Mouse (Mus musculus) midbrain, embryonic 14.5 days (tissue): Measurements from ENCODE around the gene Aph1c. TPM values are rescaled to one million over a fixed set of nuclear protein-coding genes. Genes with fewer than 3 reads are reported as not detected.
"Not testable (repeated sequence)": the region's sequence is repeated elsewhere in the genome, so short reads cannot be mapped to it uniquely, and the experiment has no call there.

Source experiments
- ATAC-seq: fragments of 200-750 bp; cut with Nextera tagmentation; 2 replicates; pipeline ENCODE4 v1.8.0; 2017; ENCODE audit warnings: moderate number of reproducible peaks, moderate library complexity; ENCODE audit not compliant: low FRiP score, low TSS enrichment
- DNase-seq: peaks from one replicate; pipeline ENCODE4 v3.0.0-alpha.2; 2015
- H3K27ac ChIP-seq: fragments of 300-500 bp; sonication (generic); replicated peaks from 2 replicates; pipeline ENCODE4 v1.5.1; 2014; ENCODE audit warnings: mild to moderate bottlenecking, low read depth, low read length, moderate library complexity
- H3K27me3 ChIP-seq: fragments of 300-500 bp; sonication (generic); 2 replicates; pipeline ENCODE4 v1.6.1; 2014; ENCODE audit warnings: low read length, control low read depth, mixed read lengths; ENCODE audit not compliant: control insufficient read depth, insufficient read depth
- H3K36me3 ChIP-seq: fragments of 300-500 bp; sonication (generic); 2 replicates; pipeline ENCODE4 v1.6.1; 2014; ENCODE audit warnings: low read length, control low read depth; ENCODE audit not compliant: control insufficient read depth, insufficient read depth
- H3K4me1 ChIP-seq: fragments of 300-500 bp; sonication (generic); 2 replicates; pipeline ENCODE4 v1.6.1; 2014; ENCODE audit warnings: mild to moderate bottlenecking, antibody characterized with exemption, low read length, control low read depth; ENCODE audit not compliant: control insufficient read depth, insufficient read depth
- H3K4me2 ChIP-seq: fragments of 300-500 bp; sonication (generic); 2 replicates; pipeline ENCODE4 v1.6.1; 2014; ENCODE audit warnings: mild to moderate bottlenecking, low read length, moderate library complexity
- H3K4me3 ChIP-seq: fragments of 300-500 bp; sonication (generic); replicated peaks from 2 replicates; pipeline ENCODE4 v1.5.1; 2014; ENCODE audit warnings: low read depth, low read length
- H3K9ac ChIP-seq: fragments of 300-500 bp; sonication (generic); replicated peaks from 2 replicates; pipeline ENCODE4 v1.6.1; 2014; ENCODE audit warnings: mild to moderate bottlenecking, low read length, moderate library complexity
- H3K9me3 ChIP-seq: fragments of 300-500 bp; sonication (generic); 2 replicates; pipeline ENCODE4 v1.6.1; 2016; ENCODE audit warnings: low read length, control low read depth, mixed read lengths; ENCODE audit not compliant: control insufficient read depth
- WGBS: fragments of 180-500 bp; shearing (Covaris S2); extraction: QIAGEN DNeasy Blood & Tissue Kit; methylation state at CpG from one replicate; pipeline ENCODE4 v1.1.7; 2014; 5-methylcytosine and 5-hydroxymethylcytosine counted together
- polyA plus RNA-seq: library from polyadenylated mRNA; unstranded; fragments of >200 nt; fragmentation: Nextera tagmentation; extraction: Ambion mirVana; gene quantifications from 2 replicates; pipeline ENCODE4 v1.2.1, GENCODE M21; 2014

Aph1c gene
- polyA plus RNA-seq, 1 experiment from 2014 or later, result 3.4 TPM

GRCm38 (mm10) chr9:66813392-66813791 is 21.1 kb downstream of the Aph1c start:
- H3K27ac ChIP-seq, result no peak overlapping the region
- H3K36me3 ChIP-seq, result no peaks in the 10 kb centered on the region
- WGBS, result 15% methylated on average over 2 of the region's 2 CpGs
- no peak overlapping the region for H3K9ac ChIP-seq
- 0 out of 2 replicates have a peak, but pooled peaks cover 4% of the 10 kb centered on the region for H3K4me1 ChIP-seq
- peaks cover 2% of the 10 kb centered on the region; the same call in 1 of the 2 replicates for H3K27me3 ChIP-seq
- DNase-seq (no peak), ATAC-seq (no peak)
- no peak overlapping the region for H3K4me3 ChIP-seq
- H3K9me3 ChIP-seq, result no peaks in the 10 kb centered on the region
- H3K4me2 ChIP-seq, result no peak overlapping the region

- H3K27me3 ChIP-seq, H3K4me1 ChIP-seq, H3K27ac ChIP-seq, H3K9ac ChIP-seq, H3K9me3 ChIP-seq, H3K36me3 ChIP-seq, ATAC-seq: not testable (repeated sequence)
- H3K4me2 ChIP-seq, result peak overlapping the region; percentile 49
- WGBS, result under 1% methylated on average over 31 of the region's 37 CpGs
- peak overlapping the region; percentile 23 for H3K4me3 ChIP-seq
- peak; percentile 63 for DNase-seq
Observed at GRCm38 (mm10) chr9:66805951-66806350, 28.6 kb downstream of the Aph1c start.

- DNase-seq, result no peak
- no peaks in the 10 kb centered on the region for H3K4me1 ChIP-seq
- H3K9me3 ChIP-seq, result no peaks in the 10 kb centered on the region
Observed at GRCm38 (mm10) chr9:66801947-66802346, 32.6 kb downstream of the Aph1c start.

GRCm38 (mm10) chr9:66796739-66797138 is 37.8 kb downstream of the Aph1c start, which contains the start of gene Gm10647:
Gene Gm10647, plus strand, starts transcription at chr9:66797039.
- Histone ChIP-seq H3K27me3 (no peaks in the 10 kb centered on the region), H3K9me3 (no peaks in the 10 kb centered on the region), H3K4me2 (peak within 1 kb of the TSS; percentile 68), H3K4me3 (peak within 1 kb of the TSS; percentile 68), H3K27ac (peak within 1 kb of the TSS; percentile 88), H3K36me3 (no peaks in the 10 kb centered on the region), H3K9ac (peak within 1 kb of the TSS; percentile 87), H3K4me1 (peaks cover 6% of the 10 kb centered on the region; the same call in 1 of the 2 replicates)
- no peak for ATAC-seq
- WGBS, result 84% methylated on average over 5 of the region's 5 CpGs
- no peak for DNase-seq

More at GRCm38 (mm10) chr9:66801947-66802346, 32.6 kb downstream of the Aph1c start:
- H3K36me3 ChIP-seq, result no peaks in the 10 kb centered on the region
- no peak for ATAC-seq
- no peak overlapping the region for H3K9ac ChIP-seq
- 51% methylated on average over 12 of the region's 12 CpGs for WGBS
- H3K27ac ChIP-seq, result no peak overlapping the region
- no peak overlapping the region for H3K4me3 ChIP-seq
- H3K27me3 ChIP-seq, result no peaks in the 10 kb centered on the region
- no peak overlapping the region for H3K4me2 ChIP-seq

- peak within 1 kb of the TSS; percentile 68 for H3K4me3 ChIP-seq
- H3K36me3 ChIP-seq, result no peaks in the 10 kb centered on the region
- ATAC-seq (peak; percentile 98), DNase-seq (peak; percentile 95)
- H3K27me3 ChIP-seq, result no peaks in the 10 kb centered on the region
- peak within 1 kb of the TSS; percentile 88 for H3K27ac ChIP-seq
- under 1% methylated on average over 42 of the region's 42 CpGs for WGBS
- H3K4me1 ChIP-seq, result peaks cover 6% of the 10 kb centered on the region; the same call in 1 of the 2 replicates
- H3K9ac ChIP-seq, result peak within 1 kb of the TSS; percentile 87
- H3K9me3 ChIP-seq, result no peaks in the 10 kb centered on the region
- H3K4me2 ChIP-seq, result peak within 1 kb of the TSS; percentile 68
Observed at GRCm38 (mm10) chr9:66795464-66796324, 38.8 kb downstream of the Aph1c start, which contains the start of gene Aph1b. Gene Aph1b, minus strand, starts transcription at chr9:66795490.

GRCm38 (mm10) chr9:66794629-66795463 is 39.7 kb downstream of the Aph1c start:
- peaks cover 6% of the 10 kb centered on the region for H3K36me3 ChIP-seq
- ATAC-seq (peak; percentile 73), DNase-seq (no peak)
- H3K4me3 ChIP-seq, result peak overlapping the region; percentile 68
- peaks cover 6% of the 10 kb centered on the region; the same call in 1 of the 2 replicates for H3K4me1 ChIP-seq
- H3K4me2 ChIP-seq, result peak overlapping the region; percentile 68
- no peaks in the 10 kb centered on the region for H3K27me3 ChIP-seq
- H3K27ac ChIP-seq, result peak overlapping the region; percentile 88
- no peaks in the 10 kb centered on the region for H3K9me3 ChIP-seq
- 1% methylated on average over 43 of the region's 43 CpGs for WGBS
- peak overlapping the region; percentile 87 for H3K9ac ChIP-seq

- ATAC-seq (no peak), DNase-seq (peak; percentile 87)
- Histone ChIP-seq H3K9me3 (no peaks in the 10 kb centered on the region), H3K36me3 (peaks cover 11% of the 10 kb centered on the region), H3K4me1 (no peaks in the 10 kb centered on the region), H3K27ac (no peak overlapping the region), H3K9ac (no peak overlapping the region), H3K27me3 (no peaks in the 10 kb centered on the region), H3K4me2 (no peak overlapping the region), H3K4me3 (no peak overlapping the region)
- 7% methylated on average over 2 of the region's 2 CpGs for WGBS
Observed at GRCm38 (mm10) chr9:66787821-66788220, 46.7 kb downstream of the Aph1c start.

- no CpG with 5 or more reads among the region's 3 CpGs for WGBS
- H3K4me3 ChIP-seq, H3K9ac ChIP-seq, DNase-seq, ATAC-seq, H3K4me1 ChIP-seq, H3K27me3 ChIP-seq, H3K4me2 ChIP-seq, H3K9me3 ChIP-seq, H3K27ac ChIP-seq: not testable (repeated sequence)
- H3K36me3 ChIP-seq, result 0 out of 2 replicates have a peak, but pooled peaks cover 11% of the 10 kb centered on the region
Observed at GRCm38 (mm10) chr9:66784552-66784951, 50.0 kb downstream of the Aph1c start.
